Mouse (Mus musculus) cerebellum, adult 2 months (tissue): ENCODE measurements around the gene Tex48.

Source experiments
- CTCF ChIP-seq: fragments of 200-500 bp; IDR thresholded peaks from 2 replicates; pipeline ENCODE4 v1.5.1; 2011; ENCODE audit warnings: low read depth, mild to moderate bottlenecking, control low read depth, low read length, moderate library complexity, borderline replicate concordance; ENCODE audit not compliant: insufficient read depth
- POLR2A ChIP-seq: fragments of 200-500 bp; IDR thresholded peaks from 2 replicates; pipeline ENCODE4 v1.6.1; 2011; ENCODE audit warnings: low read length, control low read depth, borderline replicate concordance; ENCODE audit not compliant: insufficient read depth

- no peak for TF ChIP-seq CTCF
- no peak for TF ChIP-seq POLR2A
Observed at GRCm38 (mm10) chr4:63621861-63622260, 367 bp downstream of the Tex48 start.
